8 mouse cellular contexts compared by ENCODE assay signal in the genomic region with DNA sequence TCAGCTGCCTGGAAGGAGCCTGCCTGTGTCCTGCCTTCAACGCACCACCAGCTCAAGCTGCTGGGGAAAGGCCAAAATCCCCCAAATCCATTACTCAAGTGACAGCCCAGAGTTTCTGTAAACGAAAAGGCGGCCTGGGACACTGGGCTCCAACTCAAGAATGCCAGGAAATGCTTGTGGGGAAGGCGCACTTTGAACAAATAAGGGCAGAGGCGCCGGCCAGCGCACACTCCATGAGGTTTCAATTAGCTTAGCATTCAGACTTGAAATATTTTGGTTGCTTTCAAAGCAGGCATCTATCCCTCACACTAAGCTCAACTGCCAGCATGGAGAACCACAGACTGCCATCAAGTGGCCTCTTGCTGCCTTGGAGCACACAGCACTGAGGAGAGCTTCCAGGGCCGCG. TPM values are rescaled to one million over a fixed set of nuclear protein-coding genes. Genes with fewer than 3 reads are reported as not detected.
DNase-seq lines count a peak whose midpoint lies in the region; ATAC-seq lines count a peak whose summit lies in the region.

No protein-coding gene starts in this region.

- peaks cover 31% of the 10 kb centered on the region for H3K36me3 ChIP-seq in stomach, embryonic 16.5 days (ENCODE audit: control insufficient read depth, insufficient read depth, low read length)

- peak; percentile 59 for ATAC-seq in stomach, embryonic 16.5 days (ENCODE audit: insufficient read depth, low FRiP score)

- H3K4me1 ChIP-seq in stomach, embryonic 16.5 days (ENCODE audit: control insufficient read depth, insufficient read depth, low read length): peaks cover 68% of the 10 kb centered on the region

- 31% methylated on average over 9 of the region's 9 CpGs for WGBS in stomach, embryonic 16.5 days

- no peaks in the 10 kb centered on the region for H3K9me3 ChIP-seq in stomach, embryonic 16.5 days (replicated peaks; ENCODE audit: control insufficient read depth, low read length)

- DNase-seq in right cerebral cortex, postnatal 10 days (ENCODE audit: low spot score in 2 of 2): peak; percentile 46 to 61
- no peak for DNase-seq in right cerebral cortex, postnatal 36 days (ENCODE audit: low spot score in 2 of 2)
- DNase-seq in heart, adult 11 months: peak; percentile 98
- peak; percentile 81 for DNase-seq in kidney, adult 11 months
- peak; percentile 90 to 93 for DNase-seq in lung, adult 18-20 months
- DNase-seq in left cerebral cortex, adult 8-10 months (ENCODE audit: low spot score in 2 of 2): no peak
- no peak for DNase-seq in testis, postnatal 14 days (ENCODE audit: low spot score)

- H3K27me3 ChIP-seq in stomach, embryonic 16.5 days (ENCODE audit: control insufficient read depth, insufficient read depth, low read length): no peaks in the 10 kb centered on the region

- H3K9ac ChIP-seq in stomach, embryonic 16.5 days (ENCODE audit: low read length): peak overlapping the region; percentile 65; the same call in 1 of the 2 replicates

- no peak overlapping the region for H3K4me2 ChIP-seq in stomach, embryonic 16.5 days (ENCODE audit: low read depth, low read length)

- no peak overlapping the region for H3K4me3 ChIP-seq in stomach, embryonic 16.5 days (replicated peaks; ENCODE audit: low read length)

- H3K27ac ChIP-seq in stomach, embryonic 16.5 days (ENCODE audit: low read length): peak overlapping the region; percentile 98

RNA-seq across cellular contexts. Expression of gene Kctd10, which starts 9.9 kb away (rescaled TPM):
- 145 and 161 TPM in 2 replicates for polyA plus RNA-seq in stomach, embryonic 16.5 days (2015; fragmentation: Nextera tagmentation; extraction: Ambion mirVana)
- 10 to 100 TPM; 53.3 to 58.4 (median 56.9) TPM for total RNA-seq in left cerebral cortex, adult 8-10 months (2022)

RNA-seq across cellular contexts. Expression of gene Ube3b, which starts 10.0 kb away (rescaled TPM):
- 42.5 and 48.1 TPM in 2 replicates for polyA plus RNA-seq in stomach, embryonic 16.5 days (2015; fragmentation: Nextera tagmentation; extraction: Ambion mirVana)
- total RNA-seq in left cerebral cortex, adult 8-10 months (2022): 10 to 100 TPM; 82.5 to 88.8 (median 85.0) TPM

Comparison
In these comparisons a context has a peak if more than half of its experiments do, and no peak if none do; other contexts are left out.
1. DNase-seq: peak in right cerebral cortex, postnatal 10 days (2 of 2), heart, adult 11 months (single experiment), kidney, adult 11 months (single experiment) and lung, adult 18-20 months (2 of 2); none in right cerebral cortex, postnatal 36 days (0 of 2), left cerebral cortex, adult 8-10 months (0 of 2) and testis, postnatal 14 days (single experiment).